In the genomic region with DNA sequence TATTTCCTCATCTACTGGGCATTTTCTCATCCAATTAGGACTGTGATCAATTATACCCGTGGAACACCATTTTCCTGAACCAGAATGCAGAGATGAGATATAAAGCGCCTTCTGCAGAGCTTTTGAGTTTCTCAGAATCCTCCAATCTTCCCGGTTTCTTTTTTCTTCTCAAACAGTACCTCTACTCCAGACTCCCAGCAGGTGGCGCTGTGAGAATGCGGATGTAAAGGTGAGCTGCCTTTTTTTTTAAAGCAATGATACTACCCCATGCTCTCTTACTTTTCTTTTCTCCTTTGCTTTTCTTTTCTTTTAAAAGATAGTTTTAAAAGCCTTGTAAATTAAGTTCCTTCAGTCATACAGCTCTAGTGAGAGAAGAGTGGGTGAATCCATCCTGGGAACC, we compare ENCODE assay signal across 10 mouse cellular contexts.
DNase-seq lines count a peak whose midpoint lies in the region; ATAC-seq and TF ChIP-seq lines count a peak whose summit lies in the region.
"Had no signal": no experiment of that assay in that cellular context is flagged by ENCODE, and none has a peak within 500 bp of the region (broad histone marks: within the 10 kb centered on the region; RNA-seq: fewer than 3 reads in every experiment).

No protein-coding gene starts in this region.

- DNase-seq in A20 (ENCODE audit: low read depth, low spot score) (peak; percentile 37), R1 (ENCODE audit: low read depth, low spot score) (peak; percentile 65)
- peak; percentile 88 to 94 for DNase-seq in cerebellum, postnatal 14 days
- DNase-seq in gastrocnemius, adult 2 months: peak; percentile 71
- DNase-seq in layer of hippocampus, adult 18-20 months (ENCODE audit: low spot score in 2 of 2): peak; percentile 54 to 84
- DNase-seq in lung, postnatal 0 days (ENCODE audit: low spot score): peak; percentile 32
- DNase-seq in right cerebral cortex, postnatal 10 days (ENCODE audit: low spot score in 2 of 2): peak; percentile 92 to 95

- H3K9ac ChIP-seq in lung, postnatal 0 days (replicated peaks; ENCODE audit: low read depth): no peak overlapping the region
- H3K9ac ChIP-seq: neural tube, embryonic 13.5 days had no signal

- intact Hi-C loops in gastrocnemius, adult 2 months (cut with DNase I): no loop called here

- H3K9me3 ChIP-seq in lung, postnatal 0 days (ENCODE audit: low read length): no peaks in the 10 kb centered on the region

- no peak for ATAC-seq in lung, postnatal 0 days
- no peak for ATAC-seq in granulocyte monocyte progenitor cell, adult 5-6 weeks (replicated peaks; ENCODE audit: poor library complexity, severe bottlenecking)

- H3K27ac ChIP-seq in gastrocnemius, adult 2 months: no peak overlapping the region
- H3K27ac ChIP-seq in lung, postnatal 0 days (ENCODE audit: low read length): no peak overlapping the region
- H3K27ac ChIP-seq: neural tube, embryonic 13.5 days had no signal

- no peak for TF ChIP-seq EP300 in lung, postnatal 0 days (IDR thresholded peaks at IDR 0.05)

- TF ChIP-seq CTCF in gastrocnemius, adult 2 months (IDR thresholded peaks at IDR 0.05): peak; percentile 81
- peak; percentile 75 for TF ChIP-seq CTCF in lung, postnatal 0 days (IDR thresholded peaks at IDR 0.05)

- H3K36me3 ChIP-seq in lung, postnatal 0 days (ENCODE audit: insufficient read depth, low read length): no peaks in the 10 kb centered on the region
- H3K36me3 ChIP-seq: neural tube, embryonic 13.5 days had no signal

- H3K27me3 ChIP-seq in lung, postnatal 0 days (replicated peaks; ENCODE audit: insufficient read depth, low read length): no peaks in the 10 kb centered on the region
- H3K27me3 ChIP-seq: neural tube, embryonic 13.5 days had no signal

- H3K4me2 ChIP-seq in lung, postnatal 0 days (replicated peaks; ENCODE audit: low read depth, low read length): no peak overlapping the region
- H3K4me2 ChIP-seq: neural tube, embryonic 13.5 days had no signal

- H3K4me3 ChIP-seq in gastrocnemius, adult 2 months: no peak overlapping the region
- H3K4me3 ChIP-seq in lung, postnatal 0 days (ENCODE audit: low read depth, low read length): no peak overlapping the region
- H3K4me3 ChIP-seq: erythroblast, embryonic 14.5 days; neural tube, embryonic 13.5 days had no signal

- 9% methylated on average over 5 of the region's 5 CpGs for WGBS in lung, postnatal 0 days

- H3K4me1 ChIP-seq in lung, postnatal 0 days (ENCODE audit: insufficient read depth, low read depth, low read length): no peaks in the 10 kb centered on the region

Comparison
In these comparisons a context has a peak if more than half of its experiments do, and no peak if none do; other contexts are left out.
1. DNase-seq: peak in every context shown above with its lines; median percentile 94 in right cerebral cortex, postnatal 10 days; 91 in cerebellum, postnatal 14 days; 71 in gastrocnemius, adult 2 months; 69 in layer of hippocampus, adult 18-20 months; 65 in R1; 37 in A20; 32 in lung, postnatal 0 days.